Mouse (Mus musculus) limb, embryonic 10.5 days (tissue): ENCODE data around the gene Mettl4. TPM values are rescaled to one million over a fixed set of nuclear protein-coding genes. Genes with fewer than 3 reads are reported as not detected.
"Not testable (repeated sequence)": the region's sequence is repeated elsewhere in the genome, so short reads cannot be mapped to it uniquely, and the experiment has no call there.

Experiments used
- DNase-seq: peaks from one replicate; pipeline ENCODE4 v3.0.0-alpha.2; 2017; ENCODE audit warnings: low spot score
- H3K27ac ChIP-seq: fragments of 300-500 bp; sonication (generic); 2 replicates; pipeline ENCODE4 v1.5.1; 2016; ENCODE audit warnings: mild to moderate bottlenecking
- H3K27me3 ChIP-seq: fragments of 300-500 bp; sonication (generic); 2 replicates; pipeline ENCODE4 v1.6.1; 2016; ENCODE audit warnings: low read depth, mild to moderate bottlenecking; ENCODE audit not compliant: poor library complexity, severe bottlenecking
- H3K36me3 ChIP-seq: fragments of 300-500 bp; sonication (generic); 2 replicates; pipeline ENCODE4 v1.6.1; 2016; ENCODE audit warnings: mild to moderate bottlenecking, moderate library complexity
- H3K4me1 ChIP-seq: fragments of 300-500 bp; sonication (generic); 2 replicates; pipeline ENCODE4 v1.6.1; 2016
- H3K4me3 ChIP-seq: fragments of 300-500 bp; sonication (generic); 2 replicates; pipeline ENCODE4 v1.5.1; 2016; ENCODE audit warnings: mild to moderate bottlenecking, moderate library complexity
- H3K9me3 ChIP-seq: fragments of 300-500 bp; sonication (generic); replicated peaks from 2 replicates; pipeline ENCODE4 v1.6.1; 2016; ENCODE audit warnings: mild to moderate bottlenecking
- whole genome bisulfite sequencing: fragments of 180-500 bp; shearing (Covaris S2); methylation state at CpG from one replicate; pipeline ENCODE4 v1.1.7; 2016; 5-methylcytosine and 5-hydroxymethylcytosine counted together
- polyA plus RNA-seq: library from polyadenylated mRNA; unstranded; fragments of >200 nt; fragmentation: Nextera tagmentation; extraction: Ambion mirVana; gene quantifications from 2 replicates; pipeline ENCODE4 v1.2.1, GENCODE M21; 2016

Gene Mettl4
- 25.0 and 26.1 TPM in 2 replicates for polyA plus RNA-seq

DNA sequence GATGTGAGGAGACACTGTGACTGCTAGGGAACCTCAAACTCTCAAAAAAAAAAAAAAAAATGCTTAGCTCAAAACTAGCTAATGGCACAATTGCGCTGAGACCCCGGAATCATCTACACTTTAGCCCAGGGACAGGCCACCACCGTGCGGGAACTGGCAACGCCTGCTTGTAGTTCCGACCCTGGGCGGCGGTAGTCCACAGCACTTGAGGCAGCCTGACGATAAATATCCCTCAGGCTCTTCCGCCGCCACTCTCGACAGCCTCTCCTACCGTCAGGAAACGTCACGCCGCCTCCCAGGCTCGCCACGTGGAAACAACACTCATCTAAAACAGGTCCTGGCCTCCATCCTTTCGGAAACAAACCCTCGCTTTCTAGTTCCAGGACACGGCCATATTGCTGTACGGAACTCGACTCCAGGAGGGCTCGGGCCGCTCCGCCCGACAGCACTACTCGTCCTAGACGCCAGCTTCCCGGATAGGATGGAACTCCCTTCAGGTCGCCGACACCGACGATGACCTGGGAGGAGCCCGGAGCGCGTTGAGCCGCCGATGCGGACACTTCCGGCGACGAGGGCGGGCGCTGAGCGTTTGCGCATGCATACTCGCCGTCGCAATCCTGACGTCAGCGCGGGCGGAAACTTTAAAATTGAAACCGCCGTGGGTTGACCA, at the start of gene Mettl4:
TSS of gene Mettl4 (minus strand) at position 554 of the 670 bp plus-strand sequence.
- Histone ChIP-seq H3K4me3 (peak within 1 kb of the TSS; percentile 73), H3K4me1 (peaks cover 18% of the 10 kb centered on the region), H3K9me3 (no peaks in the 10 kb centered on the region), H3K27me3 (no peaks in the 10 kb centered on the region), H3K27ac (peak within 1 kb of the TSS; percentile 93), H3K36me3 (peaks cover 13% of the 10 kb centered on the region; the same call in 1 of the 2 replicates)
- under 1% methylated on average over 56 of the region's 56 CpGs for WGBS
- peak; percentile 93 for DNase-seq

- 83% methylated on average over 2 of the region's 2 CpGs for WGBS
Measured at GRCm38 (mm10) chr17:94778871-94779482, 29.2 kb upstream of the Mettl4 start.

DNA sequence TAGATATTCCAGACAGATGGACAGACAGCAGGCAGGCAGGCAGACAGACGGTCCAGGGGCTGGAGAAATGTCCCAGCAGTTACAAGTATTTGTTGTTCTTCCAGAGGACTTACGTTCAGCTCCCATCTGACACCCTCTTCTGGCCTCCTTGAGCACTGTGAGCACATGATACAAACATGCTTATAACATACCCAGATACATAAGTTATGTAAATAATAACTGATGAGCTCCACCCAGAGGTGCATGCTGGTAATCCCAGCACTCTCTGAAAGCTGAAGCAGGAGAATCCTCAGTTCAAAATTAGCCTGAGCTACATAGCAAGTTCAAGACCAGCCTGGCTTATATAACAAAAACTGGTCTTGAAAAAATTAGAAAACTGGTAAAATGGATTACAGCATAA, 18.7 kb upstream of the Mettl4 start:
- WGBS = 94% methylated on average over 2 of the region's 2 CpGs
- Histone ChIP-seq H3K4me3 (no peak overlapping the region), H3K27ac (no peak overlapping the region), H3K27me3 (no peaks in the 10 kb centered on the region), H3K36me3 (peaks cover 92% of the 10 kb centered on the region), H3K4me1 (no peaks in the 10 kb centered on the region), H3K9me3 (no peaks in the 10 kb centered on the region)
- DNase-seq = no peak

More at GRCm38 (mm10) chr17:94778871-94779482, 29.2 kb upstream of the Mettl4 start:
- DNase-seq = no peak
- Histone ChIP-seq H3K4me1 (no peaks in the 10 kb centered on the region), H3K27ac (no peak overlapping the region), H3K4me3 (no peak overlapping the region), H3K27me3 (no peaks in the 10 kb centered on the region), H3K36me3 (peaks cover 27% of the 10 kb centered on the region), H3K9me3 (no peaks in the 10 kb centered on the region)

- H3K9me3 ChIP-seq = no peaks in the 10 kb centered on the region
- no peak overlapping the region for H3K27ac ChIP-seq
- H3K4me3 ChIP-seq = no peak overlapping the region
- H3K27me3 ChIP-seq = no peaks in the 10 kb centered on the region
- H3K36me3 ChIP-seq = peaks cover 92% of the 10 kb centered on the region
- no peaks in the 10 kb centered on the region for H3K4me1 ChIP-seq
- WGBS = 94% methylated on average over 3 of the region's 3 CpGs
- no peak for DNase-seq
Measured at GRCm38 (mm10) chr17:94764711-94765110, 14.9 kb upstream of the Mettl4 start.

GRCm38 (mm10) chr17:94764011-94764410, 14.2 kb upstream of the Mettl4 start:
- H3K27ac ChIP-seq = no peak overlapping the region
- H3K4me3 ChIP-seq = no peak overlapping the region
- no peaks in the 10 kb centered on the region for H3K4me1 ChIP-seq
- H3K9me3 ChIP-seq = no peaks in the 10 kb centered on the region
- H3K36me3 ChIP-seq = peaks cover 90% of the 10 kb centered on the region
- no peaks in the 10 kb centered on the region for H3K27me3 ChIP-seq
- WGBS = 86% methylated on average over 1 of the region's 1 CpGs
- DNase-seq = no peak

DNA sequence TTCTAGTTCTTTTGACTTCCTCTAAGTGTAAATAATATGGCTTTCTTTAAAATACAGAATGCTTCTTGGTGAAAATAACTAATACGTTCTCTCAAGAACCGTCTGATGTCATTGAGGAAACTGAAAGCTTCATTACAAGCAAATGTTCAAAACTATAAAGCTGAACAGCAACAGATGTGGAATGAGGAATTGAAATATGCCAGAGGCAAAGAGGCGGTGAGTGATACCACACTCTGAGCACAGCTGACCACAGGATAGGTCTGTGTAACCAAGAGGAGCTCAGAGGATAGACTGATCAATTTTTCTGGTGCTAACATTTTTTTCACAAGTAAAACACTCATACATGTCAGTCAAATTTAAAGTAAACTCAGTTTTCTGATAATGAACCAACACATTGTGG, 12.6 kb upstream of the Mettl4 start:
- Histone ChIP-seq H3K27me3 (no peaks in the 10 kb centered on the region), H3K4me3 (no peak overlapping the region), H3K4me1 (no peaks in the 10 kb centered on the region), H3K27ac (no peak overlapping the region), H3K9me3 (no peaks in the 10 kb centered on the region), H3K36me3 (peaks cover 92% of the 10 kb centered on the region)
- 97% methylated on average over 3 of the region's 3 CpGs for WGBS
- no peak for DNase-seq

GRCm38 (mm10) chr17:94750136-94750729, 414 bp upstream of the Mettl4 start:
- peaks cover 18% of the 10 kb centered on the region for H3K4me1 ChIP-seq
- WGBS = 2% methylated on average over 22 of the region's 22 CpGs

GRCm38 (mm10) chr17:94738173-94738572, 11.6 kb downstream of the Mettl4 start:
- H3K36me3 ChIP-seq = peaks cover 16% of the 10 kb centered on the region; the same call in 1 of the 2 replicates
- no peaks in the 10 kb centered on the region for H3K27me3 ChIP-seq
- H3K4me1 ChIP-seq = no peaks in the 10 kb centered on the region
- H3K9me3 ChIP-seq = no peaks in the 10 kb centered on the region
- no peak overlapping the region for H3K4me3 ChIP-seq
- H3K27ac ChIP-seq = no peak overlapping the region
- DNase-seq = no peak
- 91% methylated on average over 4 of the region's 4 CpGs for WGBS

More at GRCm38 (mm10) chr17:94750136-94750729, 414 bp upstream of the Mettl4 start:
- DNase-seq = no peak
- H3K27ac ChIP-seq = peak overlapping the region; percentile 93
- no peaks in the 10 kb centered on the region for H3K27me3 ChIP-seq
- no peaks in the 10 kb centered on the region for H3K9me3 ChIP-seq
- H3K4me3 ChIP-seq = peak overlapping the region; percentile 73
- peaks cover 13% of the 10 kb centered on the region; the same call in 1 of the 2 replicates for H3K36me3 ChIP-seq

DNA sequence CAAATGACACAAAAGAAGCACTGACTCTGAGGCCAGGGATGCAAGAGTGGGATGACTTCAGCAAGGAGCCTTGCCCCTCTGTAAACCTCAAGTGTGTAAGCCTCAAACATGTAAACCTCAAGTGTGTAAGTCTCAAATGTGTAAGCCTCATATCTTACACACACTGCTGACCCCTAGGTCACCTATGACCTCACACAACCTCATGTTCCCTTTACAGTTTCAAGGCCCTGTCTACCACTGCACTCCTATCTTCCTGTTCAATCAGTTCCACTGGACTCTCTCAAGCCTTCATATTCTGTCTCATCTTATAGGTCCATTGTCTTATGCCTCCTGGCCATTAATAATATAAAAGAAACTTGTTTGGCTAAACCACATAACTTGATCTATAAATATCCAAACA, 13.9 kb downstream of the Mettl4 start:
- H3K36me3 ChIP-seq = peaks cover 24% of the 10 kb centered on the region
- no peaks in the 10 kb centered on the region for H3K9me3 ChIP-seq
- H3K27me3 ChIP-seq = no peaks in the 10 kb centered on the region
- no peaks in the 10 kb centered on the region for H3K4me1 ChIP-seq
- no peak overlapping the region for H3K4me3 ChIP-seq
- DNase-seq = no peak
- no peak overlapping the region for H3K27ac ChIP-seq

DNA sequence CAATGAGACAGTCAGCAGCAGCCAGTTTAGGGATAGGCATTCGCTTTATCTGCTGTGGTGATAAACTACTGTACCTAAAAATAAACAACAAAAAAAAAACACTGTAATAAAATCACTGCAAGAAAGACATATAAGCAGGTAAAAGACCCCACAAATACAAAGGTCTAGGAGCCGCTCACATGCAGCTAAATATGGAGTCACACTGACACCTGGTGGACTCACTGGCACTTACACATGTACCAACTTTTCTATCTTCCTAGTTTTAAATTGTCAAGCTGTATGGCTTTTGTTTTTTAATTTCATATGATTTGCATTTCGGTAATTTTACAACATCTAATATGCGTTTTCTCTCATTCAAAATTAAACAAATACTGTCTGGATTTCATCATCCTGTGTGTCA, 14.4 kb downstream of the Mettl4 start:
- 75% methylated on average over 4 of the region's 4 CpGs for WGBS
- H3K27me3 ChIP-seq = no peaks in the 10 kb centered on the region
- no peak overlapping the region for H3K27ac ChIP-seq
- H3K4me3 ChIP-seq = no peak overlapping the region
- DNase-seq = peak; percentile 41
- no peaks in the 10 kb centered on the region for H3K4me1 ChIP-seq
- H3K9me3 ChIP-seq = no peaks in the 10 kb centered on the region
- peaks cover 24% of the 10 kb centered on the region for H3K36me3 ChIP-seq

GRCm38 (mm10) chr17:94730416-94730815, 19.4 kb downstream of the Mettl4 start:
- H3K9me3 ChIP-seq, DNase-seq, H3K4me1 ChIP-seq, H3K27ac ChIP-seq, H3K4me3 ChIP-seq, H3K27me3 ChIP-seq: not testable (repeated sequence)
- peaks cover 26% of the 10 kb centered on the region for H3K36me3 ChIP-seq
- 36% methylated on average over 2 of the region's 2 CpGs for WGBS

GRCm38 (mm10) chr17:94726750-94727149, 23.1 kb downstream of the Mettl4 start:
- no peak for DNase-seq
- 99% methylated on average over 4 of the region's 4 CpGs for WGBS
- no peak overlapping the region for H3K27ac ChIP-seq

More at GRCm38 (mm10) chr17:94726750-94727149, 23.1 kb downstream of the Mettl4 start:
- Histone ChIP-seq H3K9me3 (no peaks in the 10 kb centered on the region), H3K4me3 (no peak overlapping the region), H3K36me3 (peaks cover 9% of the 10 kb centered on the region), H3K4me1 (no peaks in the 10 kb centered on the region), H3K27me3 (no peaks in the 10 kb centered on the region)
